23 mouse cellular contexts compared by ENCODE assay signal in the genomic region with DNA sequence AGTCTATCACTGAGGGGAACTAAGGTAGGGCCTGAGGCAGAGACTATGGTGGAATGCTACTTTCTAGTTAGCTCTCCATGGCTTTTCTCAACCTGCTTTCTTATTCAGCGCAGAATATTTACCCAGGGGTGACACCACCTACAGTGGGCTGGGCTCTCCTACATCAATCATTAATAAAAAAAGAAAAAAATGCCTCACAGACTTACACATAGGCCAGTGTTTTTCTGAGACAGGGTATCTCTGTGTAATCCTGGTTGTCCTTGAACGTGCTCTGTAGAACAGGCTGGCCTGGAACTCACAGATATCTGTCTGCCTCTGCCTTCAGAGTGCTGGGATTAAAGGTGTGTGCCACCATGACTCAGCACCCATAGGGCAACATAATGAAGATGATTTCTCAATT.
"Had no signal": no experiment of that assay in that cellular context is flagged by ENCODE, and none has a peak within 500 bp of the region (broad histone marks: within the 10 kb centered on the region; RNA-seq: fewer than 3 reads in every experiment).

No protein-coding gene starts in this region.

- H3K4me3 ChIP-seq: heart, embryonic 10.5 days; heart, embryonic 12.5 days; hindbrain, embryonic 10.5 days; hindbrain, embryonic 12.5 days; layer of hippocampus, adult 2 months; left cerebral cortex, adult 2 months; limb, embryonic 10.5 days; limb, embryonic 12.5 days had no signal

- H3K4me2 ChIP-seq: heart, embryonic 12.5 days; hindbrain, embryonic 12.5 days; hindbrain, embryonic 14.5 days; limb, embryonic 12.5 days; liver, embryonic 11.5 days had no signal

- DNase-seq: gastrocnemius, postnatal 14 days; gastrocnemius, postnatal 36 days; heart, adult 11 months; heart, postnatal 10 days; heart, postnatal 4 days; kidney, adult 18-20 months; kidney, adult 8-10 months; kidney, postnatal 10 days; kidney, postnatal 25 days; kidney, postnatal 4 days; liver had no signal

- H3K9ac ChIP-seq: heart, embryonic 12.5 days; hindbrain, embryonic 12.5 days; hindbrain, embryonic 14.5 days; limb, embryonic 12.5 days had no signal

- H3K27me3 ChIP-seq: heart, embryonic 12.5 days; hindbrain, embryonic 12.5 days; limb, embryonic 12.5 days had no signal

- H3K9me3 ChIP-seq: heart, embryonic 10.5 days; heart, embryonic 12.5 days; hindbrain, embryonic 10.5 days; hindbrain, embryonic 12.5 days; limb, embryonic 10.5 days; limb, embryonic 12.5 days had no signal

- H3K36me3 ChIP-seq: heart, embryonic 10.5 days; heart, embryonic 12.5 days; hindbrain, embryonic 10.5 days; hindbrain, embryonic 12.5 days; limb, embryonic 10.5 days; limb, embryonic 12.5 days had no signal

- H3K27ac ChIP-seq: heart, embryonic 10.5 days; hindbrain, embryonic 10.5 days; hindbrain, embryonic 12.5 days; hindbrain, embryonic 14.5 days; layer of hippocampus, adult 2 months; left cerebral cortex, adult 2 months; limb, embryonic 10.5 days; limb, embryonic 12.5 days had no signal

- ATAC-seq: hindbrain, embryonic 16.5 days; inflammation-experienced regulatory T-cells, adult 6 months had no signal
